Mouse (Mus musculus) retina, postnatal 1 day (tissue): ENCODE measurements around the gene Fam196b.

ENCODE experiments used
- DNase-seq: peaks from one replicate; pipeline ENCODE4 v3.0.0-alpha.2; 2012

Fam196b gene

DNA sequence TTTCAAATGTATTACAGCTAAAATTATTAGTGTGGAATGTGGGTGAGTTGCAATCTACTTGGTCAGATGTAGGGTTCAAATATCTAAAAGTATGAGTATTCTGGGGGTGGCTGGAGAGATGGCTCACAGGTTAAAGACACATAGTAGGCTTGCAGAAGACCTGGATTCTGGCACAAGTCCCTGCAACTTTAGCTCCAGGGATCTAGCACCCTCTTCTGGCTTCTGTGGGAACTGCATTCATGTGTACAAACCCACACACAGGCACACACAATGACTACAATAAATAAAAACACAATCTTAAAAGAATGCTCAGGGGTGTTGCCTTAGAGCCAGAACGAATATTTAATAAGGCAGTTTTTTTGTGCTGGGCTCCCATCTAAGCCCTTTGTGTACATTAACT is 23.3 kb downstream of the Fam196b start:
- DNase-seq: no peak

DNA sequence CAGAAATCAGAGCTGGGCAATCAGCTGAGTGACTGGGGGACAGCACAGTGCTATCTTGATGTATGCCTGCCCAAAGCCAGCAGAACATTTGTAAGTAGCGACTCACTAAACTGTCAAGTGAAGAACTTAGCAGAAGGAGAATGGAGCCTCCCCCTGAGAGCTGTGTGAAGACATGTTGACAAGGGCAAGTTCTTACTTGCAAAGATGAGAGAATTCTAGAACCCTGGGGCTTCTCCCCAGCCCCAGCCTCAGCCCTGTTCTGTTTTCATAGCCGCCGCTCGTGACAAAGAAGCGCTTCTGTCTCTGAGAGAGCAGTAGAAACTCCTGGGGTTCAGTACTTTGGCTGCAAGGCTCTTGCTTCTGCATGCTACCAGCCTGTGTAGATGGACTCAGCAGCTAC is 25.1 kb downstream of the Fam196b start:
- DNase-seq: no peak

DNA sequence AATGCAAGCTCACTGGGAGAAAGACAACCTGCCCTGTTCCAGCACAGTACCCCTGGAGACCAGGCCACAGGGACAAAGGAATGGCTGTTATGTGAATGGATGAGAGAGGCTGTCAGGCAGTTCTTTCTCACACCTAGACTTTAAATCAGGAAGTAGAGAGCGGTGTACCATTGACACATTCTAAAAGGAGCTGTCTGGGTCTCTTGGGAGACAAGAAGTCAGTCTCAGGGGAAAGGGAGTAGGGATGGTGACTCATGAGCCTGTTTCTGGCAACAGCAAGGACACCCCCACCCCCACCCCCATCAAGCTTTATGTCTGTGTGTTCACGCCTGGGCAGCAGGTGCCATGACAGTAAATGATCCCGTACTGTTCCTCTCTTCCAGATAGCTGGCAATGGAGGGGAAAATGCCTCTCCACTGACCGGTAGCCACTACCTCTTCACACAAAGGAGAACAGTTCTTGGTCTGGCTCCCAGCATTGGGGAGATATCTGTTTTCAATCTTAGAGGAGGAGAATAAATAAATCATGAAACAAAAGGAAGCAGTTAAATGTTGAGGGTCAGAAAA is 29.2 kb downstream of the Fam196b start:
- DNase-seq: no peak

DNA sequence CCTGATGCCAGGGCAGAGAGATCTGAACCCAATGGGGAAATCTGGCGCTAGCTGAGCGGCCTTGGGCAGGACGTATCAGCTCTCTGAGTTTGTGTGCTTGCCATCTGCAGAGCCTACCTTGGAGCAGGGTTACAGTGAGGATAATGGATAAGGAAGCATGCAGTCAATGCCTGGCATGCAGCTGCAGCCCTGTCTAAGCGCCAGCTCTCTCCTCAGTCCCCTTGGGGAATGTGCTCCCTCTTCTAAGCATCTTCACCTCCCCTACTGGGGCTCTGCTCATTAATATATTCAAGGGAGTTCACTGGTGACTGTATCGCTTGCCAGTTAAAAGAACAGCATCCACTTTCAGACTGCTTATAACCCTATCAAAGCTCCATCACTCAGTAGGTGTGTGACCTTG is 29.7 kb downstream of the Fam196b start:
- DNase-seq: no peak

DNA sequence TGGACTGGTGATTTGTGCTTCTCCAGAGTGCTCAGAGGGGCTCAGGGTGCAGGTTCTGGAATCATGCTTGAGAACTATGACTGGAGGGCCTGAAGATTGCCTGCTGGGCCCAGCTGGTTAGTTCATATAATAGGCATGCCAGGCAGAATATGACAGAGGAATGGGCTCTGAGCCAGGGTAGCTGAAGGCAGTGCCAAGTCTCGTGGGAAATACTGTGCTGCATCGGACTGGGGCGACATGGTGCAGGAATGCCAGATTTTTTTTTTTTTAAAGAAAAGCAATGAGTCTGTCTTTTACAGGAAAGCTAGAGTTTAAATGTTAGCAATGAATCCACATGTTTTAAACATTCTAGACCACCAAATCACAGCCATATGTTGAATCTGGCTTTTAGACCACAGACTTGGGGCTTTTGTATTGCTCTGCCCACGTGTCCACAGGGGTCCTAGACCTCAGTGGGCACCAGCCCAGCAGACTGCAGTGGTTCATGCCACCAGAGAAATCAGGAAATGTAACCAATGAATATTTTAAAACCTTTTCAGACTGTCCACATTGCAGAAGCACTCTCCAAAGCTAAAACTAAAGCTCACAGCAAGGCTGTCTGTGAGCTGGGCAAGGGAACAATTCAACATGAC is 33.8 kb downstream of the Fam196b start:
- DNase-seq: peak; percentile 27

DNA sequence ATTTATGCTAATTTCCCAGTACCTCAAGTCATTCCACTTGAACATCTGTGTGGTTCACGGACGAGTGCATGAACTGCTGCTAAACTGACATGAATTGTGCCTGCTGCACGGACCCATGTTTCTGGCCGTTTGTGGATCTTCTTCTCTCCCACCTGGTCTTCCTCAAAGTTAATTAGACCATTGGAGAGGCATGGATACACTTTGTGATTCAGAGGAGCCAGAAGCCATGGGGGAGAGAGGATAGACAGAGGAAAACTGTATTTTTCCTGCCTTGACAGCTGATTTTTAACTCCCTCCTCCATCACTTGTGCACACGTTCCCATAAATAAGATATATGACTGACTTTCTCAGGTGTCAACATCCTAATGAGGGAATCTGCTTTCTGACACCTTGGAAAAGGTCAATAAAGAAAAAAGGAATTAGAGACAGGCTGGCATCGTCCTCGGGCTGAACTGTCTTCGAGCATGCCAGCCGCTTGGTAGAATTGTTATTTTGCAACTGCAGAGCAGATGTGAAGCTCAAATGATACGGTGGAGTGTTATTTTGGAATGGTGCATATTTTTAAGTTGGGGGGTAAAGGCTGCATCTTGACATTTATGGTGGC is 34.9 kb downstream of the Fam196b start:
- DNase-seq: no peak

DNA sequence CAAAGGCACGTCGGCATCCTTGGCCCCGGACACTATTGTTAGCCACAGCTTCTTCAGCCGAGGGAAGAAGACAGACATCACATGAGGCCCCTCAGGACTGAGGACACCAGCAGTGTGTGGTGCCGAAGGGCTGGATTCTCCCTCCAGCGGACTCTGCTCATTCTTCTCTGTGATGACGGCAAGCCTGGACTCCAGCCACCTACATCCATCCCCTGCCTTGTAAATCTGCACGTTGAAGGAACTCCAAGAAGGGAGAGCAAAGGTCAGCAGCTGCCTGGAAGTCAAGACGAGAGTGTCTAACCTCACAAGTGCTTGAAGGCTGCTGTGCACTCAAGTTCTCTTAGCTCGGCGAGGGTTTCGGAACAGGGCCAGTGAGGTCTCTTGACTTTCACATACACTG is 40.8 kb downstream of the Fam196b start:
- no peak for DNase-seq

DNA sequence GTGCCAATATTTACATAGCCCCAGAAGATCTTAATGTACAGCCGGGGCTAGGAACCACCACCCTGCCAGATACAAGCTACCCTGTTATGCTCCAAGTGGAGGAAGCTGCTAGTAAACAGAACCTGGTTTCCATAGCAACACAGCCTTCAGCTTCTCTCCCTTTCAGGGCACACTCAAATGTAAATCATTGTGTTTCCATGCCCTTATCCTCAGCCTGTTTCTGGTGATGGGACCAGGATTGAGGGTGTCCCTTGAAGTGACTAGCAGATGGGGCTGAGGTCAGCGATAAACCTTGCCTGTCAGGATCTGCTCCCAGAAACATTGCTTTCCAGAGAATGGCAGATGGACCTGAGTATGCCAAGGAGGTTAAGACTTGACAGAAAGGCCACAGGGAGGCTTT is 41.5 kb downstream of the Fam196b start:
- no peak for DNase-seq

DNA sequence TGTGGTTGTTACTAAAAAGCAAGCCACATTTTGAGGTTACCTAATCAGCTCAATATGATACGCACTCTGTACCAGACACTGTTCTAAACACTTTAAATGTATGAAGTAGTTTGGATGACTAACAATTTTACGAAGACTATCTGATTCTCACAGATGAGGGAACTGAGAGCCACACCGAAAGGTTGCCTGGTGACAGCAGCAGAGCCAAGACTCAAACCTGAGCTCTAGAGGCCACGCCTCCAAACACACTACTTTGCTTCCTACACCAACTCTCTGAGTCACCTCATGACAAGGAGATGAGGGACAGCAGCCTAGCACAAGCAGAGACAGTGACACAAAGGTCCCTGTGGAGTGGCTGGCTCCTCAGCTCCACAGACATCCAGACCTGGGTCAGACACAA is 57.6 kb downstream of the Fam196b start:
- DNase-seq: no peak

DNA sequence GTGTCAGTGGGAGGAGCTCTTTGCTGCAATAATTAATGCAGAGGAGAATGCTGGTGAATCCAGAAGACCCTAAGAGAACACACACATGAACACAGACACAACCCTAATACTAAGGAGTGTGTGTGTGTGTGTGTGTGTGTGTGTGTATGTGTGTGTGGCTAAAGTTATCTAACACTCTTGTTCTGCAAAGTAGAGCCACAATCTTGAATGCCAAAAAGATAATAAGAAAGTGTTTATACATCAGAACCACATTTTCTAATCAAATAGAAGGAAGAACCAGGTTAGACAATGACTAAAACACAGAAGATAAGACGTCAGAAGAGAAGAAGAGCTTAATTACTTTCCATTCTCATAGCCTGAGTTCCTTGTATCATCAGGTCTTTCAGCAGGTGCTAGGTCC is 60.9 kb downstream of the Fam196b start:
- no peak for DNase-seq

DNA sequence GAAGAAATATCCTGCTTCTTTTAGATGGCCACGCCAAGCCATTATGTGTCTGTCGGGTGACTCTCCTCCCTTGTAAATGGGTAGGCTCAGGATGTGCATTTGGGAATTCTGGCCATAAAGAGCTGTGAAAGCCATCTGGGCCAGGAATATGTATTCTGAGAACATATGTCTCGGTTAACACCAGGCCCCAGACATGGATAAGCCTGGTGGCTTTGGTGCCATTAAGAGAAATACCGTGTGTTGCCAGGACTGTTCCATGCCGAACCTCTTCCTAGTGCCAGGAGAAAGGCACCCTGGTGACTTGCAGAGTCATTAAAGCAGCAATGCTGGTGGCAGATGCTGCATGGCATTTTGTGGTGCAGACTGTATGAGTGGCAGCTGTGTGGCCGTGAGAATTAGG is 63.0 kb downstream of the Fam196b start:
- no peak for DNase-seq

DNA sequence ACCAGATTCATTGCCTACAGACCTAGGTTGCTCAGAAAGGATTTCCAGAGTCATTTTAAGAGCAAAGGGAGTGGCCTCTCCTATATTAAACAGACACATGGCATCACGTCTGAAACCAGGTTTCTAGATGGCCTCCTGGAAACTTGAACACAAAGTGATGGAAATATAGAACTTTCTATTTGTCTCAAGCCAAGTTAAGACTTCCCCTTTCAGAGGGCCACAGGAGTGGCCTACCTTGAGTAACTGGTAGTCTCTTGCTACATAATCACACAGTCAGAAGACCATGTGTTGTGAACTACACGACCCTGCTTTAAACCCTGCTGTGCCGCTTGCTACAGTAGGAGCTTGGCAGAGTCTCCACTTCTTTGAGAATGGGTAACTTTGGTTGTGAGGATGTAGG is 68.9 kb downstream of the Fam196b start:
- no peak for DNase-seq

DNA sequence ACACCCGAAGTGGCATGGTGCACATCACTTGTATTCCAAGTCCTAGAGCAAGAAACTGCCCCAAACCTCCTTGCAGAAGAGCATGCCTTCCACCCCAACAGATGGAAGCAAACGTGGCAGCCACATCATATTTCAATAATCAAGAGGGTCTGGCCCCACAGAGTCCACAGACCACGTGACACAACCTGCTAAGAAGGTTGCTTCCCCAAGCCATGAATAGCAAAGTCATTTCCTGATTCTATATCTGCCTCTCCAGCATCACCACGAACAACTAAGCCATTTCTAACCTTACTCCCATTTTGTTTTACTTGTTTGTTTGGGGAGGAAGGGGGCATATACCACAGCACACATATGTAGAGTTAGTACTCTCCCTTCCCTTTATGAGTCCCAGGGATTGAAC is 69.6 kb downstream of the Fam196b start:
- DNase-seq: no peak

DNA sequence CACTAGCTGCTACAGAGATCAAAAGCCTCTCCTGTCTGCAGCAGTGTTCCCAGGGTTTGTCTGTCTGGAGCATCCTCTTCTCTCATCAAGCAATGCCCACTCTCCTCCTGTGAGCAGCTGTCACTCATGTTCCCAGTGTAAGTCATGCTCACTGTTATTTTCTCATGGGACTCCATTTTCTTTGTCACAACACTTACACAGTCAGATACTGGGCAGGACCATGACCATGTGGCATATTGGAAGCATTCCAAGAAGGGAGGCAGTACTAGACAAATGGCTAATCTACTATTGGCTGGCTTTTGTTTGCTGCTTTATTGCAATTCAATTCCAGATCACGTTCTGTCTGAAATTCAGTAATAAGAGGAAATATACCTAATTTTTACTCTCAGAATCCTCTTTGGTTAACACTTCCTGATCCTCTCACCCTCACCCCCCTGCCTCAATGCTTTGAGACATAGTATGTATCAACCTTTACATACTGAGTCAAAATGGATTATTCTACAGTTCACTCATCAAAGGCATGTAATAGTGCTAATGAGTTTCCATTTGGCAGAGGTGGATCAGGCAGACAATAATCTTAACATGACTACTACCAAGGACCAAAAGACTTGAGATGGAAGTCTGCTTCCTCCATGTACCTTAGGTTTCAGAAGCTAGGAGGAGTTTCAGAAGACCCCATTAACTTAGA is 70.5 kb downstream of the Fam196b start:
- DNase-seq: no peak

DNA sequence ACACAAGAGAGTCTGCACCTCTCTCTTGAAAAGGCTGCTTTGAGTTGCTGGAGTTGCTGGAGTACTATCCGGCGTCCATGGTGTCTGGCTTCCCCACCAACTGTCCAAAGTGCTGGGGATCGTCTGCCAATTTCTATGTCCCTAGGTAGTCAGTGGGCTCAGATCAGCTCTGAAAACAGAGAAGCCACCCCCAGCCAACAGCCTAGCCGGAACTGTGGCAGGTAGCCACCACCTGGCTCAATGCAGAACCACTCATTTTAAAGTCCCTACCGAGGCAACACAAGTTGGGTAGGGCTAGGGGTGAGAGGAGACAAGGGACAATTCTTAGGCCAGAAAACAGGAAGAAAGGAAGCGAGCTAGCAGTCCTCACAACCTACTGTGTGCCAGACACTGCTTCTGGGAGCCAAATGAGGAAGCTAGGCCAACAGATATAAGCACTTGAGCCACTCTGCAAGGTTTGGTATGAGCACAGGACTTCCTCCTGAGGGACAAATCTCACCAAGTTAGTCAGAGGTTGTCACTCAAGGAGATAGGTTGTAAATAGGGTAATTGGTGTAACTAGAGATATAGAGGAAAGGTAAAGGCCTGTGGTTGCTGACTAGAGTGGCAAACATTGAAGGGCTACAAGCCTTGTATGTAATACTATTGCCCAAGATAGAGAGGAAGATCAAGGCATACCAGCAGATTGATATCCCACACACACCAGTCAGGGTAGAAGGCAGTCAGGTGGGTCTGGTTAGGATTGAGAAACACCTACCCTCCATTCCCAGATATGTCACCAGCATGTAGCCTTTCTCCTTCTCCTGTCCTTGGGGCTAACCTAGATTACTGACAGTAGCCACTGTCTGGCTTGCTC is 74.9 kb downstream of the Fam196b start:
- no peak for DNase-seq

DNA sequence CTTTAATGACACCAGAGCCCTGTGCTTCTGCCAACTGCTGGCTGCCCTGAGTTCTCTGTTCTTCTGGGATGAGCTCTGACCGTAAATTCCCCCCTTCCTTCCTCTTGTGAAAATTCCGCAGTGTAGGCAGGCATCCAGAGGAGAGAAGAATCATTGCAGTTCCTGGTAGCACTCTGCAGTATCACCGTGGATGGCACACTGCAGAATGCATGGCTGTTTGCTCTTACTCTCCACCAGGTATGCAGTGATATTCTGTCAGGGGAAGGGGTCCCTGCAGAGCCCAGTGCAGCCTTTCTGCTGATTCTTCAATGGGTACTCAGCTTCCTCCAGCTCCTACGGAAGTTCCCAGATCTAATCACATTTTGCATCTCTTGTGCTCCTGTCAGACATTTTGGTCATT is 77.5 kb downstream of the Fam196b start:
- no peak for DNase-seq

DNA sequence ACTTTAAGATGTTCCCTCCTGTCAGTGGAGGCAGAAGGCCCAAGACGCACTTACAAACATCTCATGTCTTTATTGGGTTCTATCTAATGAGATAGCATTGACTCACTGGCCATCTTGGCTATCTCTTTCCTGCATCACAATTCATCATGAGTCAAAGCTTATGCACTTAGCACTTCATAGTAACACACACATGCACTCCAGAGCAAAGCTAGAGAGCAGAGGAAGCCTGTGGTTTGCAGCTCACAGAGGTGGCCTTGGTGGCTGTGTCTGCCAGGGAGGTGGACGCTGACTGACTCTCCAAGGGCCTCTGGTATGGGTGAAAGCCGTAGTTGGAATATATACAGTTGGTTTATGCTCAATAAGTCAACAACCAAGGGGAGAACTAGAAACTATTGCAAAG is 81.2 kb downstream of the Fam196b start:
- DNase-seq: no peak

DNA sequence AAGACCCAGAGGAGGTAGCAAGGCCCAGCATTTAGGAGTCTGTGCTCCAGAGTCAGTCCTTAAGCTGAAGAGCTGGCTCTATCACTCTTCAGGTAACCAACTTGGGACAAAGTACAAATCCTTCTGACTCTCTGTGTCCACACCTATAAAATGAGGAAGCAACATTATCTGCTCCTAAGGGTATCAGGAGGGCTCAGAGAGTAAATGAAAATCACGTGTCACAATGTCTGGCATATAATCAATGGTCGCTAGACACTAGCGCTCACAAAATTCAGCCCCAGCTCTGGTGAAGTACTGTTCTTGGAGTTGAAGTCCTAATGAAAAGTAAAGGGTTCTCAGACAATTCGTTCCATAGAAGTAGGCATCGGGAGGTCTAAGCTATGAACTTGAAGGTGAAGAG is 83.0 kb downstream of the Fam196b start:
- DNase-seq: no peak

DNA sequence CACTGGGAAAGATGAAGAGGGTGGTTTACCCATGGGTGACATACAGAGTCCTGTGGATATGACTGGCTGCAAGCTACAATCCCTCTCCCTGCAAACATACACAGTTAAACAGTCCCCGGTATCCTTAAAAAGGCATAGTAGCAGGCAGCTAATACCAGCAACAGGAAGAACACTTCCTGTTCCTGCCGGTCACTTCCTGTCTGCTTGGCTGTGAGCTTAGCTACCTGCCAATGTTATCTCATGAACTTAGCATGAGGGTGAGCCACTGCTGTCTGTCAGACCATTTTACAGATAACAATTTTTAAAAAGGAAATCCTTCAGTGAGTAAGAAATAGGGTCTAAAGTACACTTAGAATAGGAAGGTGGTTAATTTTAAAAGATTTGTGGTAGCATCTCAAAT is 83.9 kb downstream of the Fam196b start:
- DNase-seq: no peak

DNA sequence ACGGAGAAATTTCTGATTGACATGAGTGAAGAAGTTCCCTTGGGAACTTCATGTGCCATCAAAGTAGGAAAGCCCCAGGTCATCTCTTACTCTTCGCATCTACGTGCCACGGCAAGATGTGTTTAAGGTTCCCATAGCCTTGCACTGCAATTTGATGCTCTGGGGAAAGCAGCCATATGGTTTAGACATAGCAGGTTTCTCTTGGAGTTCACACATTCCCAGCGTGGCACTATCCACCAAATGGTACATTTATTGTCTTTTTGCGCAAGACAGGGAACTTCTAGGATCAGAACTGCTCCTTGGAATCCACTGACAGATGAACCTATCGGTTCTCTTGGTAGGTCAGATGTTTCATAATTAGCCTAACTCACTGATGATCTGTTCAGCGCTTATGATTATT is 86.7 kb downstream of the Fam196b start:
- DNase-seq: no peak

DNA sequence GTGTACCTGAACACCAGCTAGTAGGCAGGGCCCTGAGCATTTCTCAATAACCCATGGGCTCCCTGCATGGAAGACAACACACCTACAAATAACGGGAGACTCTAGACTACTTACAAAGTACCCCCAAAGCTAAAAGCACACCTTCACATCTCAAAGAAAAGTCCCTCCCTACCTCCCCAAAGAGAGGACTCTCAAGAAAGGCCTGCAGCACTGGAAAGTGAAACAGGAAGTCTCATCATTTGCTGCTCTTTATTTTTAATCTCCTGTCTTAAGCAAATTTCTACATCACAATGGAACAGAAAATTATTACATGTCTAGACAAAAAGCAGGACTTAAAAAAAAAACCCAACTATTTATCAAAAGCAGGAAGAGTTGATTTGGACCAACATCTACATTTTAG is 90.7 kb downstream of the Fam196b start:
- DNase-seq: no peak

DNA sequence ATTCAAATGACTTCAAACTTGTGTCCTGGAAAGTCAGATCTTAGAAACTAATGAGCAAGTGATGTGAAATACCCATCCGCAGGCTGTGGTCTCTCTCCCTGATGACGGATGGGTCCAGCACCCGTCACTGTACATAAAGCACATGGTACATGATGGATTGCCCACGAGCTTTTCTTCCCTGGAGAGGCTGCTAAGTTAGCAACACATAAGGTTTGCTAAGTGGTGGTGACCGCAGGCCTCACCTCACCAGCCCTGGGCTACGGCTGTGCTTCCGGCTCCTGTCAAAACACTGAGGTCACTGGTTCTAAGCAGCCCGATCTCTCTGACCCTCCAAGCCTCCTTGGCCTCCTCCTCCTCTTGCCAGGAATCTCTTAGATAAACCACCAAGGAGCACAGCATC is 91.7 kb downstream of the Fam196b start:
- peak; percentile 54 for DNase-seq

DNA sequence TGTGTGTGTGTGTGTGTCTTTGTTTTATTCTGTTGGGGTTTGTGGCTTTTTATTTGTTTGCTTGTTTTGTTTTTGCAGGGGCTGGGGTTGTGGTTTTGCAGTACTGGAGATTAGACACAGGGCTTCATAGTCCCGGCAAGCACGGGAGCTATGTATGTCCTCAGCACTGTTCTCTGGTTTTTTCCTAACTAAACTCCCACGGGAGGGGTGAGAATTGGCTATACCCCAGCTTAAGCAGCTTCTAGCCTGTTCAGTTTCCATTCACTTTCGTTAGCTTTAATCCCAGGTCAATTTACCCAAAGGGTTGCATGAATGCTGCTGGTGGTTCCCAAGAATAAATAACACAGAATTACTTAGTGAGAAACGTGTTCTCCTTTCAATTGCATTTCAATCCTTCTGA is 92.2 kb downstream of the Fam196b start:
- DNase-seq: no peak
